Mouse (Mus musculus) embryonic fibroblast, embryonic 13.5 days (primary cell): Measurements from ENCODE around the gene Ahnak2.

Experiments used
- CTCF ChIP-seq: IDR thresholded peaks from 2 replicates; pipeline ENCODE4 v1.5.1; 2011; ENCODE audit warnings: mild to moderate bottlenecking, control low read depth, low read length, moderate library complexity, borderline replicate concordance; ENCODE audit not compliant: insufficient read depth
- POLR2A ChIP-seq: IDR thresholded peaks from 2 replicates; pipeline ENCODE4 v1.6.1; 2011; ENCODE audit warnings: low read depth, mild to moderate bottlenecking, control low read depth, low read length, moderate library complexity

- TF ChIP-seq POLR2A (no peak), CTCF (no peak)
Observed at GRCm38 (mm10) chr12:112796551-112797510, 5.6 kb downstream of the Ahnak2 start.
